Mouse (Mus musculus) hindlimb bud, embryonic 11.5 days (tissue): Measurements from ENCODE around the gene Ddx54.

Experiments
- DNase-seq: peaks from one replicate; pipeline ENCODE4 v3.0.0-alpha.2; 2012; ENCODE audit warnings: low read depth, low spot score; ENCODE audit errors: extremely low spot score

Gene Ddx54

GRCm38 (mm10) chr5:120674229-120675145 lies 61.9 kb downstream of the Ddx54 start:
- DNase-seq = no peak

GRCm38 (mm10) chr5:120677516-120677915 lies 65.0 kb downstream of the Ddx54 start:
- DNase-seq = no peak
